Mouse (Mus musculus): ENCODE results near the gene Map7d1.

The Map7d1 gene

DNA sequence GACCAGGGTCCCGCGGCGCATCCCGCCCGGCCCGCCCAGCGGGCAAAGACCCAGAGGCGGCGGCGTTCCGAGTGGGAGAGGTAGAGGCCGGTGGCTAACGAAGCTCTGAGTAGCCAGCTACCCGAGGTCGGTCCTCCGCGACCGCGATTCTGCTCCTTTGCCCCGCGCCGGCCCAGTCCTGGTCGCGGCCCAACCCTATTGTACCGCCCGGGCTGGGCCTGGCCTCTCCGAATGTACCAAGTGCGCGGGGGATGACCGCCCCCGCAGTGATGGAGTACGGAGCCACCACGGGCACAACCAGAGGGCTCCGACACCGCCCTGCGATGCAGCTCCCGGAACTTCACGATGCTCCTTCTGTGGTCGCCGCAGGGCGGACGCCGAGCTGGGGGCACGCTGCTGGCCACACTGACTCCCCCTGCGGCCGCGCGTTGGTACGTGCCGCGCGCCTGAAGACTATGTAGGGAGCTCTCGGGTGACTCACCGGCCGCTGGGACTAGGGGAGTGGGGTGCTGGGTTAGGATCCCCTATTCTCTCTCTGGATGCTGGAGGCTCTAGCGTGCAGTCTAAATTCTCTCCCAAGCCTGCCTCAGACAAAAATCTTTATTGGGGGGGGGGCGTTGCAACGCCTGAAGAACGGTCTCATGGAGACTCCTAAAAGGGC lies at the start of gene Map7d1:
Map7d1 (minus strand) TSS at position 213 of the 661 bp plus-strand sequence.
- peak; percentile 89 to 94 for DNase-seq

DNA sequence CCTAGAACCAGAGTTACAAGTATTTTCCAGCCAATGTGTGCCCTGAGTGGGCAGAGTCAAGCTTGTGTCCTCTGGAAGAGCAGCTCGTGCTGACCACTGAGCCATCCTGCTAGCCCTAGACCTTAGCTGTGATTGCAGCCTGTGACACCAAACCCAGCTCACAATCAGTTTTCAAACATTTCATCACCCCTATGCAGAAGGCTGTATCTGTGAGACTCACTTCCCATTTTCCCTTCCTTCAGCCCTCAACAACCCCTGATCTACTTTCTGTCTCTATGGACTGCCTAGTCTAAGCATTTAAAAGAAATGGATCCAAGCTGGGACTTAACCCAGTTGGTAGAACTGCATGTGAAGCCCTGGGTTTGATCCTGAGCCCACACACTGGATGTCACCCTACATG lies 49.3 kb upstream of the Map7d1 start:
- no peak for DNase-seq

DNA sequence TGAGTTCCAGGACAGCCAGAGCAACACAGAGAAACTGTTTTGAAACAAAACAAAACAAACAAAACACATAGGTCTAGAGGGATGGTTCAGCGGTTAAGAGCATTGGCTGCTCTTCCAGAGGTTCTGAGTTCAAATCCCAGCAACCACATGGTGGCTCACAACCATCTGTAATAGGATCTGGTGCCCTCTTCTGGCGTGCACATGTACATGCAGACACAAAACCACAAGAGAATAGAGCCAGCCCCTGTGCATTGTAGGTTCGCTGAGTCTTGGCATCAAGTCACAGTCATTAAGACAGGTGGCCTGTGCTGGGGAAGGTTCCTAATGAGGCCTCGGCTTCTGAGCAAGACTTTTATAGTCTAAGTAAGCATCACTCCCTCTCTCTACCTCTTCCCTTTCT lies 47.7 kb upstream of the Map7d1 start:
- DNase-seq, result no peak

DNA sequence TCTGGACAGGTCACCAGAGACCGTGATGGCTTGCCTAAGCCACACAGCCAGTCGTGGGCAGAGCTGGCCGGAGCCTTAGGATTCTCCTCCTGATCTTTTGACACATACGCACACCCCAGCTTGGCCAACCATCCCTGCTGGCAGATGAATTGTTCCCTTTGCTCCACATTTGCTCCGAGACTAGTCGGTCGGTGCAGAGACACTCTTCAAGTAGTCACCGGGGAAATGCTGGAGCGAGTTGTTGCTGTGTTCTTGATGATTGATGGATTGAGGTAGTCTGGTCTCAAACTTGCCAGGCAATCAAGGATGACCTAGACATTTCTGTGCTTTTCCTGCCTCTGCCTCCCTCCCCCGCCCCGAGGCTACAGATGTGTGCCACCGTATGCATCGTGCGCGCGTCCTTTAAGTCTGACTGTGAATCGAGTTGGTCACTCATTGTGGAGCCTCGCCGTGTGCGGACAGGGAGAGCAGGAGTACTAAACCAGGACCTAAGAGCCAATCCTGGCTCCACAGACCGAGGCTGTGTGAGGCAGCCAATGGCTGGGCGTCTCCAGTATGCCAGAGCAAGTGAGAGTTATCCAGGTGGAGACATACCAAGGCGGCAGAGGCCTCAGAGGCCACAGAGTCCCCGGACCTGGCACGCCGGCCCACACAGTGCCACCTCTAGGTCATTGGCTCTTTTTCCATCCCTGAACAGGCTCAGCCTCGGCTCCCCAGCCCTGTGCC lies 45.6 kb upstream of the Map7d1 start:
- DNase-seq, result peak; percentile 56 to 69

DNA sequence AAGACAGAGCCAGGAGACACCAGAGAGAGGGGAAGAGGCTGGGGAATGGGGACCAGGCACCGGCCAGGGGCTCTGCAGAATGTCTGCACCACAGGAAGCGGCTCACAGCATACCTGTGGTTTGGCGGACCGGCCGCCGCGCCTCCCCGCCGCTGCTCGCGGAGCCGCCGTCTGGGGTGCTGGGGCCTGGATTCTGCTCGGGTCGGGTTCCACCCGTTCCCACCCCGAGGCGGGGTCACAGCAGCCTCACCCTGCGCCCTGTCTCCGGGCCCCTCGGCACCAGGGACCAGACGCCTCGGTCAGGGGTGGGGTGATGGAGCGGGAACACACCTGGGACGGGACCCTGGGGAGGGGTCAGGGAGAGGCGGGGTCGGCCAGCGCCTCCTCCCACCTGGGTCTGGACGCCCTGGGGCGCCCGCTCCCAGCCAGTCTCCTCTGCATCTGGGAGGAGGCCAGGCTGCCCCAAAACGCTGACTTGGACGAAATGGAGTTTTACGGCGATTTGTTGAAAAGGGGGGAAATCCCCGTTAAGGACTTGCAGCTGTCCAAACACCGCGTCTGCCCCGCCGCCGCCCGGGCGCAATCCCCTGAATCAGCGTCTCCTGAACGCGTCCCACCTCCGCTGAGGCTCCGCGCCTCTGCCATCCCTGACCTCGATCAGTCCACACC lies 44.9 kb upstream of the Map7d1 start:
- no peak for DNase-seq

DNA sequence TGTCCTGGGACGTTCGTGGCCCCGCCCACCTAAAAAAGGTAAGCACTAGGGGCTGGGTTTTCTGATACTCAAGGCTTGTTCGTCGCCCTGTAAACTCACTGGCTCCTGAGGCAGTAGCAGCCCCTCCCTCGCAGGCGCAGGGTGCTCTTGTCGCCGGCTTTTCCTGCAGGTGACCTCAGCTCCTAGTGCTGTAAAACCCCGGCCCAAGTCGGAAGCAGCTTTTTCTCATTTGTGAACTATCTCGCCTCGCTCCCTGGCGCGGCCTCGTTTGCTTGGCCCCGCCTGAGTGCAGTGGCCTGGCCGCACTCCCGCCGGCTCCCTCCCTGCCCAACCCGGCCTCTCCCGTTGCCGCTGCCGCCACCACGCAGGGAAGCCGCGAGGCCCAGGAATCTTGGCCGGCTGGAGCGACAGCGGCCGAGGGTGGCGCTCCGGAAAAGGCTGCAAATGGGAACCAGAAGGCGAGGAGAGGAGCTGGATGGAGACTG lies 40.5 kb upstream of the Map7d1 start:
- DNase-seq, result peak; percentile 76 to 80

DNA sequence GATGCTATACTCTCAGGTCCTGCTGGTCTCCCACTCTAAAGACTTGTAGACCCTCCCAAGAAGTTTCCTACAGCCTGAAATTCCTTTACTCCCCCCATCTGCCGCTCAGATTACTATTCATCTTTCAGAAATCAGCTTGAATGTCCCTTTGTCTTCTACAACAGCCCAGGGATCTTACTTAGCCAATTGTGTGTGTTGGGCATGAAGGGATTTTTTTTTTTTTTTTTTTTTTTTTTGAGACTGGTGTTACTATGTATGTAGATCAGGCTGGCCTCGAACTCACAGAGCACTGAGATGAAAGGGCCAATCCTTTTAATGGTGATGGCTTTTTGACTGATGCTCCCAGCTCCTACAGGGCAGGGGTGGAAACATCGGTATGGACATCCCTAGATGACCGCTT lies 39.8 kb upstream of the Map7d1 start:
- no peak for DNase-seq

DNA sequence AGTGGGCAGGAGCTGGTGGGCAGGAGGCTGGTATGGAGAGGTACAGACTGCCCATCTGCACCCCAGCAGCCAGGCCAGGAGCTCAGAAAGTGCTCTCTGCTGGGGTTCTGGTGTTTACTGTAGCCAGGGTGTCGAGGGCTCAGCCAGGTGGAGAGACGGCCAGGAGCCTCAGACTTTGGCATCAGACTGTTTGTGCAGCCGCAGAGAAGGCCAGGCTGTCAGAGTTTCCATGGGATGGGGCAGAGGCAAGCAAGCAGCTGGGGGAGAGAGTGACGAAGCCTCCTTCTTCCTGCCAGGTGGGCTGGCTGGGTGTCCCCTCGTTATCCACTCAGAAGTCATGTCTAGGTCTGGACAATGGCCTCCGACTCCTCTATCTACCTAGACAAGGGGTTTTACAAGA lies 39.0 kb upstream of the Map7d1 start:
- DNase-seq, result no peak

DNA sequence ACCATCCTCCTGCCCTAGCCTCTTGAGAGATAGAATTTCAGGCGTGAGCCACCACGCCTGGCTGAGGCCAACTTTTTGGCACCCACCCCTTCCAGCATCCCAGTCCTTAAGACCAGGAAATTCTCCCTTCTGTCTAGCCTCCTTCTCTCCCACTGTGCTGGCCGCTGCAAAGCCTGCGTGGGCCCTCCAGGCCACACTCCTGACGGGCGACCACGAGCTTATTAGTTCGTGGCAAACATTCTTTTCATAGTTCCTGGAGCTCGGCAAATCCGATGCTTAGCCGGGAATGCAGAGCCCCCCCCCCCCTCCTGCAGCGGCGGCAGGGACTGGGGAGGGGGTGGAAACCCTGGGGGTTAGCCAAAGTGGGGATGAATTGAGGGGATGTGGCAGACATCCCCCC lies 35.1 kb upstream of the Map7d1 start:
- DNase-seq, result no peak

DNA sequence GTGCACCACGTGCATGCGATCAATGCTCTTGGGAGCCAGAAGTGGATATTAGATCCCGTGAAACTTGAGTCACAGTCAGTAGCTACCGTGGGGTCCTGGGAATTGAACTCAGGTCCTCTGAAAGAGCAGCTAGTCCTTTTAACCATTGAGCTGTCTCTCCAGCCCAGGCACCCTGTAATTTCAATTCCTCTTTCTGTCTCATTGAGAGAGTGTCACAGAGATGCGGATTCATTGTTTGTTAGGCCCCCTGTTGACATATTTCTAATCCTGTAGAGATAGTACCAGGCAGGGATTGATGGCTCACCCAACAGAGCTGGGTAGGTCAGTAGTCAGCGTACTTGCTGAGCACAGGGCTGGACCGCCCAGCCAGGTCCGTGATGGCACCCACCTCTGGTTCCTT lies 34.2 kb upstream of the Map7d1 start:
- no peak for DNase-seq

DNA sequence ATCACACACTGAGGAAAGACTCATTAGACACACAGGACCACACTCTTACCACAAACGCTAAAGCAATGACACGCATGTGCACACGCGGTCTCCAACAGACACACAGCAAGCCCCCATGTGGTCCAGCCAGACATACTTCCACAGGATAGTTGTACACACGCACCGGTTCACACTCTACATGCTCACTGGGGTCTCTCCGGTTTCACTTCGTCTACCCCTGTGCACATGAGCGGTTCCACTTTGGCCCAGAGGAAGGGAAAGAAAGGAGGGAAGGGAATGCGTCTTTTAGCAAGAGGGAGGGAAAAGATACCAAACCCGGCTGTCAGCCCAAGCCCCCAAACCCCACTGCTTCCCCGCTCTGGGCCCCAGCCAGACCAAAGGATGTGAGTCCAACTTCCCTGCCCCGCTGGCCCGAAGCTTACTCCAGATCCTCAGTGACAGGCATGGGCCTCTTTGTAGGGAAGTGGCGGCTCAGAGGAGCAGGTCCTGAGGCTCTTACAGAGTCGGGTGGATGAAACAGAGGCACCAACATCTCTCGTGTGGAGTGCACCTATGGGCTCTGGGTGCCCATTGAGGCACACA lies 32.0 kb upstream of the Map7d1 start:
- DNase-seq, result no peak

DNA sequence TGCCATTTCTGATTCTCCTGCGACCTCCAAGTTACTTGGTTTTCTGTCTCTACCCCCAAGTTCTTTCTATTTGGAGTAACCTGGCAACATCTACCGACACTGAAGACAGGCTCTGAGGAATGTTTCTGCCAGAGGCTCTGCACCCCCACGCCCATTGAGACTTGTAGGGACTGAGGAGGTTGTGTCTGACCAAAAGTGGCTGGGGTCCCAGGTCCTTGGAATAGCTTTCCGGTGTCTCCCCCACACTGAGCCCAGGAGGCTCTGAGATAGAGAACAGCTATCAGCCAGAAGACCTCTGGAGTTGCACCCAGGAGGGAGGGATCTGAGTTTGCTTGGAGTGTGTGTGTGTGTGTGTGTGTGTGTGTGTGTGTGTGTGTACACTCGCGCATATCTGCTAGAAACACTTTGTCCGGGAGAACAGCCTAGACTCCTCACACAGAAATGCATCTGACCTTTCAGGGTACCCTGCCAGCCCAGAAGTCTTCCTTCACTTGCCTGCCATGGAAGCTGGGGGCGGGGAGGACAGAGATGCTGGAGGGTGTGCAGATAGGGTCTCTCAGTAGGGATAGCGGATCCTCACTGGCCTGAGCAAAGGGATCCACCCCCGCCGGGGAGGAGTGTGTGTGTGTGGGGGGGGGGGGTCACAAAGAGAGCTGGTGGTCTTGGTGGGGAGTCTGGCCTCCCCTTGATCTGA lies 31.3 kb upstream of the Map7d1 start:
- no peak for DNase-seq

DNA sequence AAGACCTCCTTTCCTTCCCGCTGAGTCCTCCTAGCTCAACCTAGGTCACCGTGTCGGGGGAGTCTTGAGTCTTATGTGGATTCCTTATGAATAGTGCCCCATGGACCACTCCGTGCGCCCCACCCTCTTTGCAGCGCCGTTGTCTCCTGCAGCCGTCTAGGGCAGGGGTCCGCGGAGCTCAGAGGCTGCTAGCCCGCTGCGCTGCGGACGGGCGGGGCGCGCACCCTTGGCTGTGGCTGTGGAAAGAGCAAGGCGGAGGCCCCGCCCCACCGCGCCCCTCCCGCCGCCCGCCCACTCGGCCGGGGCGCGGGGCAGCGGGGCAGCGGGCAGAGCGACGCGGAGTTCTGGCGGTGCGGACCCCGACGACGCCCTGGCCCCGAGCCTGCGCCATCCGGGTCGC lies 30.3 kb upstream of the Map7d1 start, which contains the start of gene Col8a2:
Col8a2 (plus strand) TSS at position 302 of the 400 bp plus-strand sequence.
- no peak for DNase-seq

DNA sequence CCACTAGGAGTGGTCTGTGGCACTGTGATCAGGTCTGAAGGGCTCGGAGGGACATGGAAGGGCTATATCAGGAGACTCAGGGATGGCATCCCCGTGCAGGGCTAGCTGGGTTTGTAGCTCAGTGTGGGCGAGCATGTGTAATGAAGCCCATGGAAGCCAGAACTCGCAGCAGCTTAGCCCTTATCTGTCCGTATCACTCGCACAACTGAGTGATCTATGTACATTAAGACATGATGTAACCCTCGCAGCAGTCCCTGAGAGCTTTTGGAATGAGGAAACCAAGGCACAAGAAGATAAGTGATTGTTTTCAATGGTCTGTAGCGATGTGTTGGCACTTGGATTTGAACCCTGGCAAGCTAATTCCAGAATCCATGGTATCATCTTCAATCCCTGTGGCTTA lies 27.4 kb upstream of the Map7d1 start:
- no peak for DNase-seq

DNA sequence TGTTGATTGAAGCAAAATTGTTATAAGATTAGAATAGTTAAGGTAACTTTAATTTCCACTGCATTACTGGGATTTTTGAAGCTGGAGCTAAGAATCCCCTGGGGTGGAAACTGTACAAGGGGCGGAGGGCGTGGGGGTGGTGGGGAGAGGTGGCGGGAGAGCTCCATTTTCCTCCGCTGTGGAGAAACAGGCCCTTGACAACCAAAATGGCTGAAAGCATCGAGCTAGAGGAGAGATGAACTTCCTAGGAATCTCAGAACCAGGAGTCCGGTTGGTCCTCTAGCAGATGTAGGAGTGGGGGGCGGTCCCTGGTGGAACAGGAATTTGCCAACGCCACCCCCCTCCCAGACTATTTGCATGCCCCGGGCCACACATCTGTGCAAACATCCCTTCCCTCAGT lies 25.6 kb upstream of the Map7d1 start:
- no peak for DNase-seq

DNA sequence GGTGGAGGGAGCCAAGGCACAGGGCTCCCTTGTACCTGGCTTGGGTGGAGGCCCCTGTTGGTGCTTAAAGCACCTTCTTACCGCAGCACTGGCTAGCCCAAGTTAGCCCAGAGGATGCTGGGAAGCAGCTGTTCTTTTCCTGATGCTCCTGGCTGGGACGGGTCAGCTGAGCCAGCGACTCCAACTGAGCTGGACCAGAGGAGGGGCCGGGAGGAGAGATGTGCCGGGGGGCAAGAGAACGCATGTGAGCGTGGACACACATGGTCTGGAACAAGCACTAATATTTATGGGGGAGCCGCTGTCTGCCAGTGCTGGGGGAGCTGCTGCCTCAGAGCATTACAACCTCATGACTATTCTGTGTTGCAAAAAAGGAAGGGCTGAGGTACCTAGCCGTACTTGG lies 22.8 kb upstream of the Map7d1 start:
- no peak for DNase-seq

DNA sequence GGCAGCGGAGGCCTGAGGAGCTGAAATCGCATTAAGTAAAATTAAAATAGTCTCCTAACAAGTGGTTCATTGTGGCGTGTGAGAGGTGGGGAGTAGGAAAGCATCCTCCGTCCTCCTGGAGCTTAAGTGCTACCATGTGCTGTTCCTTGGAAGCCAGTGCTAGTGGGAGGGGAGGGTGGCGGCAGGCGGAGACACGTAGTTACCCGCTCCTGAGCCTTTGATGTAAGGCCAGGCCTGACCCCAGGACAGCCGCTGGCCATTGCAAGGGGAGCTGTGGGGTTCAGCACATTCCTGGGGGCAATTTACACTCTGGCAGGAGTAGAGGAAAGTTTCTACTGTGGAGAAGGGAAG lies 22.4 kb upstream of the Map7d1 start:
- no peak for DNase-seq

DNA sequence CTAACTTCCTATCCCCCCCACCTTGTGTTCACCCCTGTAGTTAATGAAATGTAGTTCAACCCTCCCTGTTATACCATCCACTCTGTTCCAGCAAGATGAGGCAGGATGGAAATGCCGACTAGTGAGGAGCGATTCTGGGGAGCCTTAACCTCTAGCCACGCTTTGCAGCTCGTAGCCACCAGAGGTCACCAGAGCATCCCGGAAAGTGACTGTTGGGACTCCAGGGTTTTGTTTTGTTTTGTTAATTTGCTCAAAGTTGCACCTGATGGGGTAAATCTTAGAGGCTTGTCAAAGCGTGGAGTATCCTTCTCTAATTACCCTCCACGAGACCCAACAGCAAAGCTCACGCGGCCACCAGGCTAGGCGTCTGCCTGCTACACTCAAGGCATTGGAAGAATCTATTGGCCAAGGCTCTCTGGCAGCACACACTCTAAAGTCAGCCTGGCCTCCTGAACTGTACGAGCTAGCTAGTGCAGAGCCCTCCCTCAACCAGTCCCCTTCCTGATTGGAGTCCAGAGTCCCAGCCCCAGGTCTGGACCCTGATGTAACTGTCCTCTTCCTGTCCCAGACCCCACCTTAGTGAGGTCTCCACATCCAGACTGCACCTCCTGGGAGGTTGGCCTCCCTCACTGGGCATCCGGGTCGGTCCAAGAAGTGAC lies 21.9 kb upstream of the Map7d1 start:
- DNase-seq, result peak; percentile 77 to 80

DNA sequence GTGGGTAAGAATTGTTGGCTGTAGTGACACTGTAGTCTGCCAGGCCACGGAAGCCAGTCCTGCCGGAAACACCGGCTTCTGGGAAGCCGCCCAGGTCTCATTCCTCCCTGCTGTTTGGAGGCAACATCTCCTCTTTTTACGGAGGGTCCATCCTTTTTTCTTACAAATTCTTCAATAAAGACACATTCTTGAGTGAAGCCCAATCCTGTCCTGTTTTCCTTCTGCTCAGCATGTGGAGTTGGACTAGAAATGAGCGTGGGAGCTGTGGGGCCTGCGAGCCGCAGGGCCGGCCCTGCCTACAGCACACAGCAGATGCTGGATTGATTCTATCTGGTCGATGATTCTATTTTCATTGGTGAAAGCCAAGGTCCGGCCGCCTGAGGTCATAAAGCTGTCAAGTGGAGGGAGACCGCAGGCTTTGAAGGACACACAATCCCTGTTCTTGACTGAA lies 19.6 kb upstream of the Map7d1 start:
- DNase-seq, result peak; percentile 78 to 80

DNA sequence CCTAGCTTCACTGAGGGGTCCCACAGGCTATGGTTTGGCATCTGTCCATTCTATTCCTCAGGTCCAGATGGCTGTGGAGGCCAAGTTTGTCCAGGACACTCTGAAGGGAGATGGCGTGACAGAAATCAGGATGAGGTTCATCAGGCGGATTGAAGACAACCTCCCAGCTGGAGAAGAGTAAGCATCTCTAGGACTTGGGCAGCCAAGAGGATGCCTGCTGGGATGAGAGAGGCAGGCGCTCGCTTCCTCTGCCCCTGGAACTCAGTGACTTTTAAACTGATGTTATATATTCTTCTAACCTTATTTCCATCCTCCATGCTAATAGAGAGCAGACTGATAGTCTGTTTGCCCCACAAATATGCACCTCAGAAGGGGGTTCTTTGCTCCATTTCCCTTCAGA lies 18.9 kb upstream of the Map7d1 start:
- DNase-seq, result peak; percentile 45 to 51

DNA sequence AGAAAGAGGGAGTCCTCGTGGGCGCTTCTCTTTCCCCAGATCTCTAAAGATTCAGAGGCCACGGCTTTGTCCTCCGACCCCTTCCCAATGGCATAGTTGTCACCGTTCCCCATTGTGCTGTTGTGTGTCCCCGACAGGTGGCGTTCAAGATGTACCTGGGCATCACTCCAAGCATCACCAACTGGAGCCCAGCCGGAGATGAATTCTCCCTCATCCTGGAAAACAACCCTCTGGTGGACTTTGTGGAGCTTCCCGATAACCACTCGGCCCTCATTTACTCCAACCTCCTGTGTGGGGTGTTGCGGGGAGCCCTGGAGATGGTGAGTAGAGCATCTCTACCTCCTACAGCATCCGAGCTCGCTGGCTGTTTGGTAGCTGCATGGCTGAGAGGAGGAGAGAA lies 17.6 kb upstream of the Map7d1 start:
- DNase-seq, result peak; percentile 87 to 92

DNA sequence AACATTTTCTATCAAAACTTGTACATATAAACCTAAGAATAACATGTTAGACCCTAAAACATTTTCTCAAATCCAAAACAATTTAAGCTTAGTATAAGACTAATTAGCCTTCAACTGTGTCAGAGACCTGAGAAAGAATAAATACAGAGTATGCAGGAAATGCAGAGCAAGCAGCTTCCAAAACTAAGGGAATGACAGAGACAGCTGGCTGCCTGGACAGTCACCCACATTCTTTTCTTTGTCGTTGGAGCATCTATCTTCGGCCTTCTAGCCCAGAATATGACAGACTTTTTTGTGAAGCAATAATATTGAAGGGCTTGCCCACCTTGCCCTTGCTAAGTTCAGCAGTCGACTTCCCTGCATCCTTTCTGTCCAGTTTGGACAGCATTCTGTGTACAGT lies 13.1 kb upstream of the Map7d1 start:
- DNase-seq, result no peak
